Mouse (Mus musculus) heart, adult 2 months (tissue): ENCODE measurements around the gene Olfr543.

Experiments
- CTCF ChIP-seq: fragments of 200-600 bp; IDR thresholded peaks from 2 replicates; pipeline ENCODE4 v1.8.1; 2022; ENCODE audit warnings: antibody characterized with exemption, mild to moderate bottlenecking, moderate library complexity
- EP300 ChIP-seq: fragments of 200-500 bp; IDR thresholded peaks from 2 replicates; pipeline ENCODE4 v1.6.1; 2011; ENCODE audit warnings: low read depth, low read length, control low read depth; ENCODE audit not compliant: insufficient read depth
- POLR2A ChIP-seq: fragments of 200-500 bp; IDR thresholded peaks from 2 replicates; pipeline ENCODE4 v1.6.1; 2011; ENCODE audit warnings: mild to moderate bottlenecking, low read depth, low read length, control low read depth; ENCODE audit not compliant: insufficient read depth

DNA sequence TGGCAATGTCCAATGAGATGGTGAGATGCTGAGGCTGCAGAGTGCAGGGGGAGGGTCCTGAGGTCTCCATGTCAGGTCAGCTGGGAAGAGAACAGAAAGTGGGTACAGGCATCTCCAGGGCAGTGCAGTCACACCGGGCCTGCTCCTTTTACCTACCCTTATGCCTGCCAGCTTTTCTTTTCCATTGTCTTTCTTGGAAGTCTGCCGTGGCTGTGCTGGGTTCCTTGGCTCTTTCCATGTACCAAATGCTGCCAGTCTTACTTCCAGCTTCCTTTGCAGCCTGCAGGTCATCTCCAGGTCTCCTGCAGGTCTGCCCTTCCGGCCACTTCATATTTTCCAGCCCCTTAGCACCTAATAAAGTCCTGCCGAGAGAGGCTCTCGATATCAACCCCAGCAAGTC is 20.5 kb upstream of the Olfr543 start:
- TF ChIP-seq CTCF (no peak), EP300 (no peak), POLR2A (no peak)
